Mouse (Mus musculus) retina, adult 2 months (tissue): ENCODE measurements around the gene Slc38a9.
"Not testable (repeated sequence)": the region's sequence is repeated elsewhere in the genome, so short reads cannot be mapped to it uniquely, and the experiment has no call there.

Source experiments
- DNase-seq: peaks from one replicate; pipeline ENCODE4 v3.0.0-alpha.2; 2012; ENCODE audit warnings: low read depth, low spot score

Slc38a9 gene

DNA sequence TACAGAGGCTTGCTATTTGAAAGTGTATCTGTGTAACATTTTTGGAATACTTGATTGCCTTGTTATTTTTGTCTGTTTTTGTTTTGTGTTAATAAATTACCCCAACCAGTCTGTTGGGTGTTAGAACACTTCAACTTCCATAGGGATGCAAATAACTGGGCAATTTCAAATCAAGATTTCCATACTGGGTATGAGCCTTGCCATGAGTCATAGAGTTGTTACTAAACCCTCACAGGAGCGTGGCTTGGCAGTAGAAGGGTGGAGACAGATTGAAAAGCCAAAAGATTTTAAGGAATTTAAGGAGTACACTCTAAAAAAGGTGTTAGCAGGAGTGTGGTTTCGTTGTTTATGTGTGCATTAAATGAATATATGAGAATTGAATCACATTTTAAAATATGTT, 22.8 kb downstream of the Slc38a9 start:
- no peak for DNase-seq

DNA sequence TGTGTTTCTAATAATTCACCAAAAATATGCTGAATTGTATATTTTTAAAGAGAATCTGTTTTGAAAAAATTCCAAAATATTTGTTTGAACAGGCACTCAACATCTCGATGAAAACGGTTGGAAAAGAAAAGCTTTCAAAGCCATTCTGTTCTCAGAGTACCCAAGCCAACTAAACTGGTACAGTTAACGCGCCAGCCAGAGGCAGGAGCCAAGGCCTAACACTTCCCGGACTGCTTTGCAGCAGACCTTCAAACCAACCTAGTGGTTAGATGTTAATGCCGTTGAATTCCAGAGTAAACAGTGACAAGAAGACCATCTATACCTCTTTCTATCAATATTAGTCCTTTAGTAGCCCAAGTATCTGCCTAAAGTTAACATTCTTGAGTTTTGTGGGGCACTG, 23.4 kb downstream of the Slc38a9 start:
- no peak for DNase-seq

GRCm38 (mm10) chr13:112686155-112686554, 25.6 kb downstream of the Slc38a9 start:
- DNase-seq, result no peak

GRCm38 (mm10) chr13:112692870-112693553, 32.5 kb downstream of the Slc38a9 start:
- DNase-seq, result no peak

DNA sequence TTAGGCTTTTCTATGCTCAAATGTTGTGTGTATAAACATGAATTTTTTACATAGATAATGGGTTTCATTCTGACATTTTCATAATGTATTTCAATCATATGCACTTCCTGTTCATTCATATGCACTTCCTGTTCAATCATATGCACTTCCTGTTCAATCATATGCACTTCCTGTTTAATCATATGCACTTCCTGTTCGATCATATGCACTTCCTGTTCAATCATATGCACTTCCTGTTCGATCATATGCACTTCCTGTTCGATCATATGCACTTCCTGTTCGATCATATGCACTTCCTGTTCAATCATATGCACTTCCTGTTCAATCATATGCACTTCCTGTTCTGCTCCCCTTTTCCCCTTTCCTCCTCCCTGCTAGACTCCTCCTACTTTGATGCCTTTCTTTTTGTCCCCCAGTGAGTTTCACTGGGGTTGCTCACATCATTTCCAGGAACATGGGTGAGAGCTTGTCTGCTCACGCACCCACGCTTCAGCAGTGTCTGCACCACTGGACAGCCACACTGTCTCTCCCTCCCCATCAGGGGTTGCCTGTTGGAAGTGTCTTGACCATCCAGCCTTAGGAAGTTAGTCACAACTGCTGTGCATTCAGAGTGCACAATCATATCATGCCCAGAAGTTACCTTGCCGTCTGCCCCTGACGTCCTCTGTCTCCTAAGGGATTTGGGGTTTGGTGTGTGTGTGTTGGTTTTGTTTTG, 35.1 kb downstream of the Slc38a9 start:
- DNase-seq, result no peak

- no peak for DNase-seq
Measured at GRCm38 (mm10) chr13:112701256-112701655, 40.7 kb downstream of the Slc38a9 start.

GRCm38 (mm10) chr13:112706351-112706750, 45.8 kb downstream of the Slc38a9 start:
- no peak for DNase-seq

DNA sequence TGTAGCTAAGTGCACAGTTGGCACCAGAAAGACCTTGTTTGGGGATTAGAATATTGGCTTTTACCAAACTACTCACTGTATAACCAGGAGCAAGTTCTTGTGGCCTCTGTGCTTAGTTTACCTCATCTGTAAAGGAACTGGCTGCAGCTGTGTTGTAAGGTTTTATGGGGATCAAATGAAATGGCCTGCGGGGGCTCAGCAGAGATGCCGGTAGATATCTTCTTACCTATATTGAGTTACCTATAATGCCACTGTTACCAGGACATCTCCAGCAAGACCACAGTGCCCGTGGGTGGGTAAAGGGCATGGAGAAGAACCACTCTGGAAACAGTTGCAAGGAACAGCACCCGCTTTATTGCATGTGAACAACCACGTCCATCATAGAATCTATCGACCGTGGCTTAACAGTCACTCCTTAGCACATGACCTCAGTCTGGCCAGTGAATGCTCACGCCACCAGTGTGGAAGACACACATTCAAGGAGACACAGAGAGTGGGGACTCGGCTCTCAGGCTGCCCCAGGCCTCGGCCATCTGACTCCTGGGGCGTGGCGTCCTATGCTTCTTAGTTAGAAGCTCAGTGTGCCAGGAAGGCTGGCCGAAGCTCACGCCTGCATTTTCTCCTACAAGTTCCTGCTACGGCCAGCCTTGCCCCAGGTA, 59.7 kb downstream of the Slc38a9 start:
- no peak for DNase-seq

GRCm38 (mm10) chr13:112721946-112722729, 61.6 kb downstream of the Slc38a9 start:
- DNase-seq, result no peak

DNA sequence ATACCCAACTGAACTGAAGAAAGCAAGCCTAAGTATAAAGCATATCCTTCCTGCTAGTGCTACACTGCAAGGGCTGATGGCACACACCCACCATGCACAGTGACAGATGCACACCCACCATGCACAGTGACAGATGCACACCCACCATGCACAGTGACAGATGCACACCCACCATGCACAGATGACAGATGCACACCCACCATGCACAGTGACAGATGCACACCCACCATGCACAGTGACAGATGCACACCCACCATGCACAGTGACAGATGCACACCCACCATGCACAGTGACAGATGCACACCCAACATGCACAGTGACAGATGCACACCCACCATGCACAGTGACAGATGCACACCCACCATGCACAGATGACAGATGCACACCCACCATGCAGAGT, 63.7 kb downstream of the Slc38a9 start:
- not testable (repeated sequence) for DNase-seq

DNA sequence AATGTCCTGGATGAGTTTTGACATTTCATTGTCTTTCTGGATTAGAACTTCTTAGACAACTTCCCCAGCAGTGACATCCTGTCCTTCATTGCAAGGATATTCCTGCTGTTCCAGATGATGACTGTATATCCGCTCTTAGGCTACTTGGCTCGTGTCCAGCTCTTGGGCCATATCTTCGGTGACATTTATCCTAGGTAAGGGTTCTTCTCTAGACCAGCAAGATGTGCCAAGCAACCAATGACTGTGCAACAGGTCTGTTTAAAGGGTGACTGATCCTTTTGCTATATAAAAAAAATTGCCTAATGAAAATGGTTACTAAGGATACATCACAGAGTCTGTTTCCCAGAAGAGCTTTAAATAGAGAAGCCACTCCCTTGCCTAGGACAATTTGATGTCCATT, 65.5 kb downstream of the Slc38a9 start:
- no peak for DNase-seq

GRCm38 (mm10) chr13:112733311-112733710, 72.8 kb downstream of the Slc38a9 start:
- no peak for DNase-seq

GRCm38 (mm10) chr13:112734906-112735713, 74.6 kb downstream of the Slc38a9 start:
- no peak for DNase-seq

GRCm38 (mm10) chr13:112736407-112736806, 75.9 kb downstream of the Slc38a9 start:
- no peak for DNase-seq

- DNase-seq, result no peak
Measured at GRCm38 (mm10) chr13:112737110-112737509, 76.6 kb downstream of the Slc38a9 start.

DNA sequence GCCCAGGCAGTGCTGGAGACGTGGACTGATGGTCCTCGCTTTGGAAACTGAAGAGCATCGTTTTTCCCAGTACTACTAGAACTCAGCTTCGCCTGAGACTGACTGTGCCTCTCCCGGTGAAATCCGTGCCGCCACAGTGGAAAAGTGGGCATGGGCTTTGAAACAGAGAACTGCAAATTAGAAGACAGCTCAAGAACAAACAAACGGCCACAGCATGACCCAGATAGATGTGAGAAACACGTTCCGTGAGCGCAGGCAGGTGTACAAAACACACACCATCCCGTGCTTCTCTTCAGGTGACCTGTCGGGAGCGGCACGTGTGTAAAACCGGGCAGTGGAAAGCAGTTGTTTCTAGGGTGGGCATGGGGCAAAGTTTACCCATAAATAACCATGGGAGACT, 77.5 kb downstream of the Slc38a9 start:
- DNase-seq, result no peak

DNA sequence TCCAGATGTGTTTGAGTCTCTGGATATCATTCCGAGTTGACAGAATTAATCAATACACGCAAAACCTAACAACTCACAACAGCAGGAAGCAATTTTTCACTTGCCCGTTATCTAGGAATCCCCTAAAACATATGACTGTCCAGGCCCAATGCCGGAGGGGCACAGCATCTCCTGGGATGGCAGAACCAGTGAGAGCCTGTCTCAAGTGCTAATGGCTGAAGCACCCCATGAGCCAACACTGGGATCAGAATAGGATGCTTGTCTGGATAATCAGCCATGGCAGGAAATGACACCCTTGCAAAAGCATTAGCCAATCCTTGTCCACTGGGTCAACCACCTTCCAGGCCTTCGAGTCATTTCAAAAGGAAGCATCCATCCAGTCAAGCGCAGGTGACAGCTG, 79.5 kb downstream of the Slc38a9 start:
- no peak for DNase-seq

- no peak for DNase-seq
Measured at GRCm38 (mm10) chr13:112742076-112742830, 81.7 kb downstream of the Slc38a9 start.

GRCm38 (mm10) chr13:112743647-112744046, 83.1 kb downstream of the Slc38a9 start:
- no peak for DNase-seq

DNA sequence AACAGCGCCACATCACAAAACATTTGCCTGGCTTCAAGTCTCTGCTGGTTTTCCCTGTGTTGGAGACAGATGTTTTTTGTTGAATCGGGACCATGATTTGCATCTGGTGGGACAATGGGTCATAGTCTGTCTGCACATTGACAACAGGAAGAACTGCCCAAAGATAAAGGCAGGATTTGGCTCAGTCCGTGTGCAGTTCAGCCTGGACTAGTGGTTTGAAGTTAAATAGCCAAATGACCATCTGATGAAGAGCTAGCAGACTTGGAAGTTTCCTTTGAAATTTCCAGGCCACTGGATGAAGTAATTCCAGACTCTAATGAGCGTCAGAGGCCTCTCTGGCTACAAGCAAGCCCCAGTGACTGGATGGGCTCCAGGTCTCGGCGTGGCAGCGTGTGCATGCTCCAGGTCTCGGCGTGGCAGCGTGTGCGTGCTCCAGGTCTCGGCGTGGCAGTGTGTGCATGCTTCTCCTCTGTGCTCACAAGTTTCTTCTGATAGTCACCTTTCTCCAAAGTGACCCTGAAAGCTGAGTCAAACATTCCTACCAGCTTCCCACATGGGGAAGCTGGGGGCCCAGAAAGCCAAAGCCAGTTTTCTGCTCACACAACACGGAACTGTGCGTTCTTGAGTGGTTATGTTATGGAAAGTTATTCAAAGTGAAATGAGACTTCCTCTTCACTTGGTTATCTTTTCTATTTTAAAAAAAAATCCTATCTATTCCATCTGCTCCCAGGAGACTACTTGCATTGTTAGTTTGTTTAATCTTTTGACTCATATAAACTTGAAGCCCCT, 83.7 kb downstream of the Slc38a9 start:
- DNase-seq, result no peak
